Mouse (Mus musculus) adrenal gland, adult 2 months (tissue): Measurements from ENCODE around the gene Aurkb. TPM values are rescaled to one million over a fixed set of nuclear protein-coding genes. Genes with fewer than 3 reads are reported as not detected.
A peak's percentile ranks its signal among the peaks of the same experiment; 100 is the strongest.

Source experiments
- DNase-seq: peaks from one replicate; pipeline ENCODE4 v3.0.0; 2021
- polyA plus RNA-seq: library from polyadenylated mRNA; depleted of rRNA; stranded (reverse); fragments of >200 nt; gene quantifications from 2 replicates; pipeline ENCODE4 v1.2.3, GENCODE M21; 2012
- total RNA-seq, 2 experiments: library from RNA; stranded (reverse); gene quantifications; 2 replicates each; pipeline ENCODE4 v1.2.3; 2021

Aurkb gene
- total and polyA plus RNA-seq, 3 experiments, result 1.7 to 11.2 (median 2.8) TPM

DNA sequence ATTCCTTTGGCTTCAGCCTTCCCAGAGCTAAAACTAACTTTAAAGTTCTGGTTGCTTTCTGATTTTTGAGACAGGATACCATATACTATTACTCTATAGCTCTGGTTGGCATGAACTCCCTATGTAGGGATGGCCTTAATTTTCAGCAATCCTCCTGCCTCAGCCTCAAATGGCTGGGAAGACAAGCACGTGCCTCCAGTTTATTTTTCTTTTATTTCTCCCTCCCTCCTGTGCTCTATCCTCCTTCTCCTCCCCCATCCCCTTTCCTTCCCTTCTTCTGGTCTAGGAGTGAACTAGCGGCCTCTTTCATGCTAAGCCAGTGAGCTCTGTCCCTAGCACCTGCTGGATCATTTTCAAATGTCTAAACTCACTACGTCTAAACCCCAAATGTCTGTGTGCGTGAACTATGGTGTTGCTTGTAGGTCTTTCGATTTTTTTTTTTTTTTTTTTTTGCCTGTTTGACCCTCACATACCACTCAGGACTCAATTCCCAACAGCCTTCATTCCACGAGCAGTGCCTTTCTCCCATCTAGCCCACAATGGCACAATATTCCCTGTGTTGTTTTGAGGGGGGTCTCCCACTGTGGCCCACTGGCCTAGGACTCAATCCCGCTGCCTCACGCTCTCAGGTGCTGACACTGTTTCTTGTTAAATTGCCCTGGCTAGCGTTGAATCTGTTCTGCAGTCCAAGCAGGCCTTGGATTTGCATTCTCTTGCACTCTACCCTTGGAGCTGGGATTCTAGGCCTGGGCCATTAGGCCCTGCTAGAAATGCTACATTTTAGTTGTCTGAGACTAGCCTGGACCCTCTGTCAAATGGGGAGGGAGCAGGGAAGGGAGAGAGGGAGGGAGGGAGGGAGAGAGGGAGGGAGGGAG, 19.0 kb downstream of the Aurkb start:
- DNase-seq, result no peak

DNA sequence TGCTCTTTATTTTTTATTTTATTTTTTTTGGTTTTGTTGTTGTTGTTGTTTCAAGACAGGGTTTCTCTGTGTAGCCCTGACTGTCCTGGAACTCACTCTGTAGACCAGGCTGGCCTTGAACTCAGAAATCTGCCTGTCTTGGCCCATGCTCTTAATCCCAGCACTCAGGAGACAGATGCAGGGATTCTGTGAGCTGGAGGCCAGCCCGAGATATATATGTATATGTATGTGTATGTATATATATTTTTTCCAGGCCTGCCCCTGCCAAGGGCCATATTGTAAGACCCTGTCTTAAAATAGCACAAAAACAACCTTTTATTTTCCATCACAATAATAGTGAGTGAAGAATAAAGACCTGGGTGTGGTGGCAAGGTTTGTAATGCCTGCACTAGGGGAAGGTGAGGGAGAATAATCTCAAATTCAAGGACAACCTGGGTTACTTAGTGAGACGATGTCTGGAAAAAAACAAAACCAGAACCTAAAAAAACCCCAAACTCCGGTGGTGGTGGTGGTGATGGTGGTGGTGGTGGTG, 20.0 kb downstream of the Aurkb start:
- DNase-seq, result no peak

DNA sequence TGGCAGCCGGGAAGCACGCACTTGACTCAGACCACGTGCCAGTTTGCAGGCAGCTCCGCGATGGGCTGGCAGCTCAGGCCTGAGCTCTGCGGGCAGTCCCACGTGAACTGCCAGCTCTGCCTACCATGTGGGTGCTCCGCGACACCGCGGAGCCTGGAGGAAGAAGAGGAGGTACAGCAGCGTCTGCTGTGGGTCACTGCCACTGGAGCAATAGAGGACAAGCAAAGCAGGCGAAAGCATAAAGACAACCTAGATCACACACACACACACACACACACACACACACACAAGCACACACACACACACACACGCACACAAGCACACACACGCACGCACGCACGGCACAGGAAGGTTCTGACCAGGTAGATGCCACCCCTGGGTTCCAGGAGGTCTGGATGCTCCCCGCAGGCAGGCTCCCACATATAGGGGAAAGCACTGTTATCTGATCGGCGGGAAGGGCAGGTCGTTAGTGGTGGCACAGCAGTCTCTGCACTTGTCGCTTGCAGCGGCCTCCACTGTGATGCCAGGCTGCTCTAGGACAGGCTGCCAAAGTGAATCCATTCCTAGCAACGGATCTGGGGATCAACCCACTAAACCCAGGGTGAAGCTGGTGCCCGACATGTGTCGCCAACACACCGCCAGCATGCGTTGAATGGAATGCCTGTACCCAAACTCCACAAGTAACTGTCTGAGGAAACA, 20.9 kb downstream of the Aurkb start:
- peak; percentile 77 for DNase-seq

DNA sequence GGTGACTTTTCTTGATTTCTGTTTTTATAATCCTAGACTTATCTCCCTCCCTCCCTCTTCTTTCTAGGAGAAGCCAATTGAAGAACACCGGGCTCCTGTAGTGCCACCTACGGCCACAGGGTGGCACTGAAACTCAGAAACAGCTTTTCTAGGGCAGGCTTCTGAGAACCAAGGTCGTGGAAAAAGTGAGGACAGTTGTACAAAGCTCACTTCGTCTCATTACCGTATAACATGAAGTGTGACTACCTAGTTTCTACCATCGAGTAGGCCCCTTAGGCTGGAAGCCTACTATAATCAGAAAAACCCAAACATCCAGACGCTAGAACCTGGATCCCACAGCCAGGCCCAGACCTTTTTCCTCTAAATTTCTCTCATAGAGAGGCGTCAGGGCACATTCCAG, 21.5 kb downstream of the Aurkb start:
- peak; percentile 93 for DNase-seq

DNA sequence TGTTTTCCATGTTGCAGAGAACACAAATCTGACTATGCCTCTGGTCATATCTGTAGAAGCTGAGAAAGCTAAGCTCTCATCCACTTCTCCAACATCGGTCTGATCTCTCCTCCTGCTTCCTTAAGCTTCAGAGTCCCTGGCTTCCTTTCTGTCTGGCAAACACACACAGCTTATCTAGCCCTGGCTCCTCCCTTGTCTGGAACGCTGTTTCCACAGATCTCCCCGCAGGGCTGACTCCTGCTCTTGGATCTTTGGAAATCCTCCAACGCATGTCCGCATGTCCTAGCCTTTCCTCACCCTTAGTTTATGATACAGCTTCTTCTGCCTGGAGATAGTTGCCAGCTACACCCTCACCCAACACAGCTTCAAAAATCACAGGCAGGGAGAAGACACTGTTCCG, 22.2 kb downstream of the Aurkb start:
- peak; percentile 67 for DNase-seq

DNA sequence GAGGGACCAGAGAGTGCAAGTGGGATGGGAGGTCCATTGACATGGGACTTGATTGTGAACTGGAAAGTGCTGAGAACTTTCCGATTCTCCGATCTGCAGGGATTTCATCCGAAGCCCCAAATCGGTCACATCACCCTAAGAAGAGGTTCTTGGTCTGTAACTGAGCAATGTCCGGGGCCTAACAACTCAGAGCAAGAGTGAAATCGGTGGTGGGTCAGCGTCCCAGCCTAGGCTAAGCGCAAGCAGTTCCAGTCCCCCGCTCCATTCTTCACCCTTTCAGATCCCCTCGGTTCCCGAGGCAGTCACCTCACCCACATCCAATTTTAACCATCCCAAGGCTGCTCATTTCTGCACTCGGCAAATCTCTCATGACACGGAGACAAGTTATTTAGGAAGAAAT, 24.6 kb downstream of the Aurkb start:
- DNase-seq, result peak; percentile 59

DNA sequence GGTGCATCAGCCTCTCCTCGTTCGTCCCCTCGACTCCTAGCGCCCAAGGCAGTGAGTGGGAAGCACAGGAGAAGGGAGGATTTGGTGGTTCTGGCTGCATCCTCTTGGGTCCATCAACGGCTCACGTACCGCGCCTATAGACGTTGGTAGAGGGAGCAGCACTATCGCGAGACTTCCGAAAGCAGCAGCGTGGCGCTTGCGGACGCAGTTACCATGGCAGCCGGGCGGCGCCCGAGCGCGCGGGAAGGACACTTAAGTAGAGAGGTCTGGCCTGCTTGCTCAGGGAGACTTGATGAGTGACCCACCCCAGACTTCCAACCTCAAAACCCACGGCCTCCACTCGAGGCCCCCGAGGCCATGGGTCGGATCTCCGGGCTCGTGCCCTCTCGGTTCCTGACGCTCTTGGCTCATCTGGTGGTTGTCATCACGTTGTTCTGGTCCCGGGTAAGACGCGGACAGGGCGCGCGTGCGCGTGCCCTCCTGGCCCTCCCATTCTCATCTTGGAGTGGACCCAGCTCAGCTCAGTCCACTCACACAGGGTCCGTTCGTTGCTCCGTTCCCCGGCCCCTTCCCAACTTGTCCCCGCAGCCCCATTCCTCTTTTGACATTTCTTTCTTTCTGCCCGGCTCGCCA, 25.3 kb downstream of the Aurkb start, which contains the start of gene Tmem107:
Tmem107 (plus strand) TSS at position 217 of the 633 bp plus-strand sequence.
- peak; percentile 95 for DNase-seq

DNA sequence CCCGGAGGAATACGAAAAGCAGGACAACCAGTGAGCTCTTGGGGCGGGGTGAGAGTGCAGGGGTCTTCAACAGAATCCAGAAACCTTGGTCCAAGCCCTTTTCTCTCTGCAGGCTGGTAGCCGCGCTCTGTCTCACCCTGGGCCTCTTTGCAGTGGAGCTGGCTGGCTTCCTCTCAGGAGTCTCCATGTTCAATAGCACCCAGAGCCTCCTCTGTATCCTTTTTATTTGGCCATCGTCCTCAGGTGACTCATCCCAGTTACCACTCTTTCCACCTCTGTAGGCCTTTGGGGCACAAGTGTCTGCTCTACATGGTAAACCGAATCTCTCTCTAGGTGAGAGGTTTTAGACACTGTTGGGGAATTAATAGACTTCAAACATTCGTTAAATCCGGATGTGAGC, 25.8 kb downstream of the Aurkb start:
- no peak for DNase-seq

DNA sequence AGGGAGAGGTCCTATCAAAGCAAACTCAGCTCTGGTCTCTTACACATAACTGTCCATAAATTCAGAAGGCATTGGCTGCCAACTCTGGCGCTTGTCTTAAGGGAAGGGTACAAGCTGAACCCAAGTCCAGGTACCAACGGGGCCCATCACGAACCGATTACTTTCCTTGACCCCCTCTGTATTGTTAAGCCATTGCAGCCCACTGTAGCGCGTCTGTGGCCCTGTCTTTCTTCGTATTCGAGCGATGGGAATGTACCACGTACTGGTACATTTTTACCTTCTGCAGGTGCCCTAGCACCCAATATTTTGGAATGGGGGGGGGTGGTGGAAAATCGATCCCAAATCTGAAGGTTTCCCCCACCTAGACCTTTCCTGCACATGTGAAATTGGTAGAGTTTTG, 26.8 kb downstream of the Aurkb start:
- DNase-seq, result no peak

DNA sequence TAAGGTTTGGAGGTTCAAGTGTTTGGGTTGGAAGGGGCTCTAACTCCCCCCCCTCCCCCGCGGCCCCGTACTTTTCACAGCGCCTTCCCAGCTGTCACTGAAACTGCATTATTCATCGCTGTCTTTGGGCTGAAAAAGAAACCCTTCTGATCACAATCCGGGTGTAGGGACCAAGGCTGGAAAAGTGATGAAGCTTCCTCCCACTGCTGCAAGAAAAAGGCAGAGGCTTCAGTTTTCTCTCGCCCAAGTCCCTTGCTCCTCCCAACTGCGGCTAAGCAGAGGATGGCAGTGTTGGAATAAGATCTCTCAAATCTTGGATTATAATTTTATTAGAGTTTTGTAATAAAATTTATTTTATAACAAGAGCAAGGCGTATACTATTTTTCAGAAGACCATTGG, 27.2 kb downstream of the Aurkb start:
- DNase-seq, result no peak

DNA sequence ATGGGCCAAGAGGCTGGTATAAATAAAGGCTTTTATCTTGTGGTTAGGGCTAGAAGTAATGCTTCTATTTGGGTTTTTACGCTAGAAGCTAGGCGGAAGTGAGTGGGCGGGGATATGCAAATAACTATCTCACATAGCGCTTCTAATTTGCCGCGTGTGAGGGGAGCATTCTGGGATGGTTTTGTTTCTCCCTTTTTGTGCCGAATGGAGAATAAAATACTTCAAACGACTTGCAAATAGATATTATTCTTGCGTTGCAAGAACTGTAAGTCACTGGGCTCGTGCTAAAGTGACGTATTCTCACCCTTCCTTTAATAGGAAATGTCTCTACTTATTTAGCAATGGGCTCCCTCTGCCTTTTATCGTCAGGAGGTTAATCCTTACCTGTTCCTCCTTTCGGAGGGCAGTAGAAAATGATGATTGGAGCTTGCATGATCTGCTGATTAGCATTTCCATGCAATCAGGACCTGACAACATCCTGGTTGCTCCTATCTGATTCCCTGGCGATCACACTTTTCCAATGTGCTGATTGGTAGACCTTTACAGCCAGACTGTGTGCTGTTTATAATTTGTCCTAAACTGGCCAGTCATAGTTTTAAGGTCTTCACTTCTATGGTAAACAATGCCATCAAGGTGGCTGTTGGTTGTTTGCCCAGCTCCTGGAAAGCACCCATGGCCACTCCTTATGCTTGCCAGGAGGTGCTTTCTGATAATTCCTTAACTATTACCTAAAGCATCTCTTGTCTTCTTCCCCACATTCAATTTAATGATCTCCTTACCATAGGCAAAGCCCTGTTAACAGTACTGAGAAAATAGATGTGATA, 27.8 kb downstream of the Aurkb start:
- peak; percentile 85 for DNase-seq

DNA sequence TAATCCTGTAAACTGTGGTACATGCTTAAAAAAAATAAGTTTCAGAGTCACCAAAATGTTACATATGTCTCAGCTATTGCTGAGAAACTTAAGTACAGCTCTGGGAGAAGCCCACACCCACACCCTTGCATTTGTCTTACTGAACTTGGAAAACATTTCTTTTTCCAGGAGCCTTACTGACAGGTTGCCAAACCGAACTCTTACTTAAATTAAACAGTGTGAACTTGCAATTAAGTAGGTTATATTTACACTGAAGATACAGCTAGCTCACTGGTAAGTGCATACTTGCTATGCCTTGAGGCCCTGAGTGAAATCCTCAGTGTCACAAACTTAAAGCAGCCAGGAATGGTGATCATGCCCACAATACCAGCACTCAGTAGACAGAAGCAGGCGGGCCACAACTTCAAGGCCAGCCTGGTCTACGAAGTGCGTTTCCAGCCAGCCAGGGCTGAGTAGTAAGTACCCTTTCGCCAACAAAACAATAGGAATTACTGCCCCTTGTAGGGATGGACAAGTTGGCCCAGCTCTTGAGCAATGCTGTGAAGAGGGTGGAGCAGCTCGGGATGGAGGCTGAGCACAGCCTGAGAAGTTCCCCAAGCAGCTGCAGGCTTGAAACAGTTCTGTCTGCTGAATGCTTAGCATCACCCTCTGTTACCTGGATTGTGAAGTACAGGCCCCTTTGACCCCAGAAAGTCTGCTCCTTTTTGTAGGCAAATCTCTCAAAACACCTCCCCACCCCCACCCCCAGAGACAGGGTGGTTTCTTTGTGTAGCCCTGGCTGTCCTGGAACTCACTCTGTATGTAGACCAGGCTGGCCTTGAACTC, 28.7 kb downstream of the Aurkb start:
- DNase-seq, result no peak

DNA sequence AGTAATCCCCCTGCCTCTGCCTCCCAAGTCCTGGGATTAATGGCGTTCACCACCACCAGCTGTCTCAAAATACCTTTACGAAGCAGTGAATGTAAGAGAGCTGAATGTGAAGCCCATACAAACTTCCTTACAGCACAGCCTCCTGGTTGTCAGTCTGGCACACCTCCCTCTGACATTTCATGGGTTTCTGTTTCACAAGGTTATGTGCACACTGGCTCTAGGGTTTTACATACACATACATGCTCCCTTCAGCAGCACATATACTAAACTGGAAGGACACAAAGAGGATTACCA, 29.3 kb downstream of the Aurkb start:
- DNase-seq, result no peak

DNA sequence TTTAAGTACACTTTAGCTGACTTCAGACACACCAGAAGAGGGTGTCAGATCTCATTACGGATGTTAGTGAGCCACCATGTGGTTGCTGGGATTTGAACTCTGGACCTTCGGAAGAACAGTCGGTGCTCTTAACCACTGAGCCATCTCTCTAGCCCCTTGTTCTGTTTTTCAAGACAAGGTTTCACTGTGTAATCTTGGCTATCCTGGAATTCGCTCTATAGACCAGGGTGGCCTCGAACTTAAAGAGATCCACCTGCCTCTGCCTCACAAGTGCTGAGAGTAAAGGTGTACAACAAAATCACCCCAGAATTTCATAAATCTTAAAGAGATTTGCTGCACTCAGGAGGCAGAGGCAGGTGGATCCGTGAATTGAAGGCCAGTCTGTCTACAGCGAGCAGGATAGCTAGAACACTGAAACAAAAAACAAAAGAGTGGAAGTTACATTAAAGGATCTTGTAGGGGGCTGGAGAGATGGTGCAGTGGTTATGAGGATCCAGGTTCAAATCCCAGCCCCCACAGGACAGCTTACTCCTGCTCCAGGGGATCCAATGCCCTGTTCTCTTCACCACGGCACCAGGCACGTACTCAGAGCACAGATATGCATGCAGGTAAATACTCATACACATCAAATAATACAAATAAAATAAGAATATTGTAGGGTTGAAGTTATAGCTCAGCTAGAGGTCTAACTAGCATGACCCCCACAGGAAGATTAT, 30.5 kb downstream of the Aurkb start:
- DNase-seq, result peak; percentile 4

DNA sequence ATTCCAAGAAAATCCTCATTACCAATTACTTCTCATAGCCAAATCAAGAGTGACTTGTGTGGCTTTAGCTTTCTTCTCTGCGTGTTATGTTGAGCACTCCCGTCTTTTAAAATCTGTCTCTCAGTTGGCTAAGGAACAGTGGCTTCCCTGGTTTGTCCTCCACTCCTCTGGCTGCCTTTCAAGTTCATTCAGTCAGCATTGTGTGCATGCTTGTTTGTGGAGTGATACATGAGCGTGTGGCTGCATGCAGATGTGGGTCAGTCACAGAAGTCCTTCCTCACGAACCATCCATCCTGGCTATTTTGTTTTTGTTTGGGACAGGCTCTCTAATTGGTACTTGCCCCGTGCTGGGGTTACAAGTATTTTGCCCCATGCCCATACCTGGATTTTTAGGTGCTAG, 31.1 kb downstream of the Aurkb start:
- peak; percentile 70 for DNase-seq

DNA sequence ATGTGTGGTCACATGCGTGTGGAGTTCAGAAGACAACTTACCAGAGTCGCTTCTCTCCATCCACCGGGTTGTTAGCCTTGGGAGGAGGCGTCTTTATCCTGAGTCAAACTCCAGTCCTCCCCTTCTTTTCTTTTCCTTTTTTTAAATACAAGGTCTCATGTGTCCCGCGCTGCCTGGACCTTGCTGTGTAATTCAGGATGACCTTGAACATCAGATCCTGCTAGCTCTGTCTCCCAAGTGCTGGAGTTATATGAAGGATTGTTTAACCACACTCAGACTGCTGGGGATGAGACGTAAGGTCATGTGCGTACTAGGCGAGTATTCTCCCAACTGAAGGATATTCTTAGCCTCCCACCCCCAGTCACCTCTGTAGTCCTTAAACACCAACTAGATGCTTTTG, 31.9 kb downstream of the Aurkb start:
- DNase-seq, result peak; percentile 55

DNA sequence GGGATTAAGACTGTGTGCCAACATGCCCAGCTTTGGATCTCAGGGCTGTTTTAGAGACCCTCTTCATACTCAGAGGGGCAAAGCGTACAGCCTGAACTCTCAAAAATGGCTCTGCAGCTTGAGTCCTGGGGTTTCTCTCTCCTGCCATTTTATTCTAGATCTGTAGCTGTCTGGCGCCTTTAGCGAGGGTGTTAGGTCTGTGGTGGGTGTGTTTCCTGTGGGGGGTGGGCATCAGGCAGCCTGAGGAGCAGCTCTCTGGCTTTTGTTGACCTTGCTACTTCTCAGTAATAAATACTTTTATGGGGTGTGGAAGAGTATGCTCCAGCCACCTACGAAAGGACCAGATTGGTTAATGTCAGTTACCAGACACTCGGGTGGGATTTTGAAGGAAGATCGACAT, 32.6 kb downstream of the Aurkb start:
- no peak for DNase-seq

DNA sequence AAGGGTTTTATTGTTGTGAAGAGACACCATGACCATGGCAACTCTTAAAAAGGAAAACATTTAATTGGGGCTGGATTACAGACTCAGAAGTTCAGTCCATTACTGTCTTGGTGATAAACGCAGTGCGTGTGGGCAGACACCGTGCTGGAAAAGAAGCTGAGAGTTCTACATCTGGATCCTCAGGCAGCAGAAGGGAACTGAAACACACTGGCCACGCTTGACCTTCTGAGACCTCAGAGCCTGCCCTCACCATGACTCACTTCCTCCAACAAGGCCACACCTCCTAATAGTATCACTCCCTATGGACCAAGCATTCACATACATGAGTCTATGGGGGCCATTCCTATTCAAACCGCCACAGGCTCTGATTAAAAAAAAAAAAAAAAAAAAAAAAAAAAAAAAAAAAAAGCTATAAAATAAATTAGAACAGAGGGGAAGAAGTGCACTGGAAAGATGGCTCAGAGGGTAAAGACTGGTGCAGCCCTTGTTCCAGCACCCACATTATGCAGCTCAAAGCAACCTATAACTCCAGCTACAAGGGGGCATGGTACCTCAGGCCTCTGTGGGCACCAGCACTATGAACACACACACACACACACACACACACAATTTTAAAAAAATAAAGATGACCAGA, 33.5 kb downstream of the Aurkb start:
- DNase-seq, result peak; percentile 62

DNA sequence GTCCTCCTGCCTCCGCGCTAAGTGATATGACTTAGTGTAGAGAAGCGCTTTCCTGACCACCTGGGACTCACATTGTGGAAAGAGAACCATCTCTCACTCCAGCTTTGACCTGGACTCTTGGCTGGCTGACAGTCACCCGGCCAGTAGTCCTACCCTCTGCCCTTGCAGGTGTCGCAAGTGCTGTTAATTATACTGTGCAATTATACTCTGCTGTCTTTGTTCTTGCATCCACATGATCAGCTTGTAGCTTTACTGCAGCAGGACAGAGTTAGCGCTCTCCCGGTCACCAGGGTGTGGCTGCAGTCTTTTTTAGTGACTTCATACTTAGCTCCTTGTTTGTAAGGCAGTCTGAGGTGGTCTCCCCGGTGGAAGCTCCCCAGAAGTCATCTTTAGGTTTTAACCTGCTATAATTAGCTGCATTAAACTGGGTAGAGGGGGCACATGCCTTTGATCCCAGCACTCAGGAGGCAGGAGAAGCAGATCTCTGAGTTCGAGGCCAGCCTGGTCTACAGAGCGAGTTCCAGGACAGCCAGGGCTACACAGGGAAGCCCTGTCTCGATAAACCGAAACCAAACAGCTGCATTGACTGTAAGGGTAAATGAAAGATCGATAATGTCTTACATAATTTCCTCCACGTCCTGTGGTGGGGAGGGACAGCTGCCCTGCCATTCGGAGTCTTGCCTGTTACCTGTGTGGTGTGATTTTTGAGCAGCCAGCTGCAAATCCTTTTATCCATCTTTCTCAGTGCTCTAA, 34.8 kb downstream of the Aurkb start:
- DNase-seq, result no peak
